Mouse (Mus musculus) CH12.LX (cell line): ENCODE data around the gene Tbl1xr1.

Experiments used
- CTCF ChIP-seq, 2 experiments: IDR thresholded peaks in 1 of 2; conservative IDR thresholded peaks in 1 of 2; 2 replicates each; pipeline ENCODE4 v1.5.1; 2011 to 2012; ENCODE audit warnings: low read depth in 2 of 2, low read length in 2 of 2, improper control_type of control experiment in 1 of 2, inconsistent platforms in 1 of 2, mild to moderate bottlenecking in 1 of 2, moderate library complexity in 1 of 2
- ELF1 ChIP-seq: IDR thresholded peaks from 2 replicates; pipeline ENCODE4 v1.6.1; 2014; ENCODE audit warnings: low read depth, mild to moderate bottlenecking, inconsistent platforms, low read length, improper control_type of control experiment
- KAT2A ChIP-seq: IDR thresholded peaks from 2 replicates; pipeline ENCODE4 v1.6.1; 2012; ENCODE audit warnings: low read length, improper control_type of control experiment, inconsistent platforms; ENCODE audit not compliant: insufficient replicate concordance
- MAFK ChIP-seq: IDR thresholded peaks from 2 replicates; pipeline ENCODE4 v1.6.1; 2011; ENCODE audit warnings: low read length, improper control_type of control experiment; ENCODE audit not compliant: insufficient replicate concordance
- MXI1 ChIP-seq: IDR thresholded peaks from 2 replicates; pipeline ENCODE4 v1.6.1; 2011; ENCODE audit warnings: mild to moderate bottlenecking, low read depth, low read length, improper control_type of control experiment
- MYC ChIP-seq: IDR thresholded peaks from 2 replicates; pipeline ENCODE4 v1.6.1; 2011; ENCODE audit warnings: low read depth, mild to moderate bottlenecking, improper control_type of control experiment, low read length
- POLR2AphosphoS2 ChIP-seq: IDR thresholded peaks from 2 replicates; pipeline ENCODE4 v1.6.1; 2011; ENCODE audit warnings: low read depth, low read length, improper control_type of control experiment
- USF1 ChIP-seq: IDR thresholded peaks from 2 replicates; pipeline ENCODE4 v1.6.1; 2014; ENCODE audit warnings: low read depth, mild to moderate bottlenecking, inconsistent platforms, low read length, improper control_type of control experiment

GRCm38 (mm10) chr3:22103986-22104515 lies 27.6 kb downstream of the Tbl1xr1 start:
- TF ChIP-seq MAFK (no peak), CTCF (conservative IDR thresholded peaks at IDR 0.05 in 1 of 2, IDR thresholded peaks at IDR 0.05 in 1 of 2; ENCODE audit: low read depth in 2 of 2, low read length in 2 of 2) (no peak), KAT2A (no peak), MXI1 (no peak), USF1 (no peak), ELF1 (no peak), POLR2AphosphoS2 (no peak), MYC (no peak)
